Mouse (Mus musculus) hindbrain, embryonic 10.5 days (tissue): ENCODE data around the gene Oard1. TPM values are rescaled to one million over a fixed set of nuclear protein-coding genes. Genes with fewer than 3 reads are reported as not detected.

ENCODE experiments used
- DNase-seq: peaks from one replicate; pipeline ENCODE4 v3.0.0-alpha.2; 2017; ENCODE audit warnings: low spot score
- H3K27ac ChIP-seq: fragments of 300-500 bp; sonication (generic); 2 replicates; pipeline ENCODE4 v1.5.1; 2016; ENCODE audit warnings: mild to moderate bottlenecking, moderate library complexity
- H3K27me3 ChIP-seq: fragments of 300-500 bp; sonication (generic); 2 replicates; pipeline ENCODE4 v1.6.1; 2016; ENCODE audit warnings: mild to moderate bottlenecking; ENCODE audit not compliant: poor library complexity, insufficient read depth, severe bottlenecking
- H3K36me3 ChIP-seq: fragments of 300-500 bp; sonication (generic); 2 replicates; pipeline ENCODE4 v1.6.1; 2016; ENCODE audit warnings: mild to moderate bottlenecking, moderate library complexity
- H3K4me1 ChIP-seq: fragments of 300-500 bp; sonication (generic); replicated peaks from 2 replicates; pipeline ENCODE4 v1.6.1; 2016; ENCODE audit warnings: mild to moderate bottlenecking
- H3K4me3 ChIP-seq: fragments of 300-500 bp; sonication (generic); 2 replicates; pipeline ENCODE4 v1.5.1; 2016; ENCODE audit warnings: mild to moderate bottlenecking, moderate library complexity
- H3K9me3 ChIP-seq: fragments of 300-500 bp; sonication (generic); 2 replicates; pipeline ENCODE4 v1.6.1; 2016; ENCODE audit warnings: mild to moderate bottlenecking, moderate library complexity
- WGBS: fragments of 180-500 bp; shearing (Covaris S2); methylation state at CpG from one replicate; pipeline ENCODE4 v1.1.7; 2016; 5-methylcytosine and 5-hydroxymethylcytosine counted together
- polyA plus RNA-seq: library from polyadenylated mRNA; unstranded; fragments of >200 nt; fragmentation: Nextera tagmentation; extraction: Ambion mirVana; gene quantifications from 2 replicates; pipeline ENCODE4 v1.2.1, GENCODE M21; 2016

The Oard1 gene
- polyA plus RNA-seq, 1 experiment from 2014 or later: 81.8 TPM

DNA sequence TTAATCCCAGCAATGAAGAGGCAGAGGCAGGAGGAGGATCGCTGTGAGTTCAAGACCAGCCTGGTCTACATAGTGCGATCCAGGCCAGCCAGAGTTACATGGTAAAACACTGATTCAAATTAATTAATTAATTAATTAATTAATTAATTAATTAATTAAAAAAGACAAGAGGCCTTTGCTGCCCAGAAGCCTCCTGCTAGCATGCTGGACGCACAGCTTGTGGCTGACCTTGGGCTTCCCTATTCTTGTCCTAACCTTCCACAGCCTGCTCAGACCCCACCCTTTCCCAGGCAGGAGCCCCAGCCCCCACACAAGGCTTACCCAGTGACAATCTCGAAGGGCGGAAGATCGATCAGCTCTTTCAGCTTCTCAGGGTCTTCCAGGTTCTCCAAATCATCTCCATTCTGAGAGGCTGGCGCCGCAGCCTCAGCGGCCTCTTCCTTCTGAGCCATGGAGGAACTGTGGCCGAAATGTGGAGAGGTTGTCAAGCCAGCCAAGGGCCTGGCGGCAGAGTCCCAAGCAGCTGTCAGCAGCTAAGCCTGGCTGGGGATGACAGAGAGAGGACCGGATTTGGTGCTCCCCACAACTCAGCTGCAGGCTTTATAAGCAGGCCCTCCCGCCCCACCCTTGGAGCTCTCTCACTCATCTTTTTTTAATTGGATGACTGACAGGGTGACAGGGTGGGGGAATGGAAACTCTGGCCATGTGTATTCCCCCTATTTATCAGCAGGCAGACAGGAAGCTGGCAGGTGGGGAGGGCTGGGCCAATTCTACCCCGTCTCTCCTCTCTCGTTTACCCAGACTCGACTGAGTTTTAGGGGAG is 22.6 kb downstream of the Oard1 start, which contains the start of gene Apobec2:
Gene Apobec2 (minus strand): TSS at position 773 of the 823 bp plus-strand sequence.
- peak; percentile 25 for DNase-seq
- H3K4me1 ChIP-seq: peaks cover 54% of the 10 kb centered on the region
- no peak within 1 kb of the TSS for H3K4me3 ChIP-seq
- no peaks in the 10 kb centered on the region for H3K36me3 ChIP-seq
- WGBS: 72% methylated on average over 16 of the region's 16 CpGs
- H3K9me3 ChIP-seq: no peaks in the 10 kb centered on the region
- no peaks in the 10 kb centered on the region for H3K27me3 ChIP-seq
- H3K27ac ChIP-seq: peak within 1 kb of the TSS; percentile 73

GRCm38 (mm10) chr17:48433006-48433655 is 23.3 kb downstream of the Oard1 start:
- peaks cover 58% of the 10 kb centered on the region for H3K4me1 ChIP-seq
- no peaks in the 10 kb centered on the region for H3K36me3 ChIP-seq
- H3K27ac ChIP-seq: peak overlapping the region; percentile 73
- no peak overlapping the region for H3K4me3 ChIP-seq
- DNase-seq: no peak
- H3K27me3 ChIP-seq: no peaks in the 10 kb centered on the region
- WGBS: 83% methylated on average over 20 of the region's 20 CpGs
- H3K9me3 ChIP-seq: no peaks in the 10 kb centered on the region

- Histone ChIP-seq H3K9me3 (no peaks in the 10 kb centered on the region), H3K4me1 (peaks cover 52% of the 10 kb centered on the region), H3K27ac (no peak overlapping the region), H3K4me3 (no peak overlapping the region), H3K36me3 (no peaks in the 10 kb centered on the region), H3K27me3 (no peaks in the 10 kb centered on the region)
- 78% methylated on average over 6 of the region's 6 CpGs for WGBS
- no peak for DNase-seq
These were observed 24.0 kb downstream of the Oard1 start for GRCm38 (mm10) chr17:48433689-48434330.

- Histone ChIP-seq H3K4me3 (no peak overlapping the region), H3K4me1 (peaks cover 52% of the 10 kb centered on the region), H3K36me3 (no peaks in the 10 kb centered on the region), H3K9me3 (no peaks in the 10 kb centered on the region), H3K27me3 (no peaks in the 10 kb centered on the region), H3K27ac (no peak overlapping the region)
- 81% methylated on average over 5 of the region's 5 CpGs for WGBS
- DNase-seq: no peak
These were observed 24.7 kb downstream of the Oard1 start for GRCm38 (mm10) chr17:48434479-48434878.

DNA sequence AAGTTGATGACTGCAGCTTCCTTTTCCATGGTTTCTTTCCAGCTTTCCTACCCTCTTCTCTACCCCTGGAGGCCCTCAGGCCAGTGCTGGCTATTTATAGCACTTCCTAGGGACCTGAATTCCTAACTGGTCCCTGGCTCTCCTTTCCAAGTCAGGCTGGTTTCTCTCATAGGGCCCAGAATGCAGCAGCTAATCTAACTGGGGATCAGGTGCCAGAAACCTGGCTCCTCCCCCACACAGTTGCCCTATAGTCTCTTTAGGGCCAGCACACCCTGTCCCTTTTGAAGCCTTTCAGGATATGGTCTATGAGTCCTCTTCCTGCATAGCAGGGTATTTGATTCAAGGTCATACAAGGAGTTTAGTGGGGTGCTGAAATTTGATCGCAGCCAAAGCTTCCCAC is 26.7 kb downstream of the Oard1 start:
- H3K4me1 ChIP-seq: peaks cover 37% of the 10 kb centered on the region
- no peak overlapping the region for H3K4me3 ChIP-seq
- no peak for DNase-seq
- H3K27me3 ChIP-seq: no peaks in the 10 kb centered on the region
- peak overlapping the region; percentile 64 for H3K27ac ChIP-seq
- no peaks in the 10 kb centered on the region for H3K36me3 ChIP-seq
- no peaks in the 10 kb centered on the region for H3K9me3 ChIP-seq
- 87% methylated on average over 1 of the region's 1 CpGs for WGBS

DNA sequence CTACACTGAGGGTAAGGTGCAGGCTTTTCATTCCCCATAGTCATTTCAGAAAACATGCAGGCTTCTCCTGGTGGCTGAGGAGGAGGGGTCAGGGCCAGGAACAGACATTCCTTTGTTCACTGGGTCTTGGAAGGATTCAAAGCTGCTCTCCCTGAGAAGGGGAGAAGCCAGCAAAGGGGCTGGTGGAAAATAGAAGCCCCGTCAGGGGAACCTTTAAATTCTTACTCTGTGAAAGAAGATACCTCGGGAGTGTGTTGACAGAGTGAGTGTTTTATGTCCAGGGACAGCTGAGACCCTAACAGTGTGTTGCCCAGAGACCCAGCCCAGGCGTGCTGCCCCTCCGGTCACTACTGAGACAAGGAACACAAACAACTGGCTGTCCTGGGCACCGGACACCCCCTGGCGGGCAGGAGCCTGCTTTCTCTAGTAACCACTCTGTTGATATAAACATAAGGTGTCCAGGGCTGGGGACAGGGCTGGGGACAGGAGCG is 27.7 kb downstream of the Oard1 start:
- peaks cover 29% of the 10 kb centered on the region for H3K4me1 ChIP-seq
- H3K27ac ChIP-seq: peak overlapping the region; percentile 79
- H3K27me3 ChIP-seq: no peaks in the 10 kb centered on the region
- 34% methylated on average over 7 of the region's 7 CpGs for WGBS
- peak; percentile 65 for DNase-seq
- H3K9me3 ChIP-seq: no peaks in the 10 kb centered on the region
- H3K36me3 ChIP-seq: no peaks in the 10 kb centered on the region
- H3K4me3 ChIP-seq: no peak overlapping the region

DNA sequence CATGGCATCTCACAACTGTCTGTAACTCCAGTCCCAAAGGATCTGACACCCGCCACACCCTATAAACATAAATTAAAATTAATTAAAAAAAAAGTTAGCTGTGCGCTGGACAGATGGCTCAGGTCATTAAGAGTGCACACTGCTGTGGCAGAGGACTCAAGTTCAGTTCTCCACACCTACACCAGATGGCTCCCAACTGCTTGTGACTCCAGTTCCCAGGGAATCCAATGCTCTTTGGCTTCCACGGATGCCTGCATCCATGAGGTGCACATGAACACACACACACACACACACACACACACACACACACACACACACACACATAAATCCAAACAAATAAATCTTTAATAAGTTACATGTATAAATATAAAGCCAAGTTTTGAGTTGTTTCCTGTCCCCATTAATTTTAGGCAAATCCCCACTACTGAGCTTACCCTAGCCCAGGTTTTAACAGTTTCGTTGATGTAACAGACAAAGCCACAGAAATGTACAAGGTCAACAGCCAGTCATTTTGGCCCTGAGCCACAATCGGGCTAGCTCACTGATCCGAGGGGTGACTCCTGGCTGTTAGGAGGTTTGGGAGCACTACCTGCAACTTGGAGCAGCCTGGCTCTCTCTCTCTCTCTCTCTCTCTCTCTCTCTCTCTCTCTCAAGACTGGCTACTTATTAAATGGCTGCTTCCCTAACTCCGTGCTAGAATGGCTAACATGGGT is 33.1 kb downstream of the Oard1 start:
- Histone ChIP-seq H3K9me3 (no peaks in the 10 kb centered on the region), H3K27ac (no peak overlapping the region), H3K36me3 (no peaks in the 10 kb centered on the region), H3K27me3 (no peaks in the 10 kb centered on the region), H3K4me1 (peaks cover 9% of the 10 kb centered on the region), H3K4me3 (no peak overlapping the region)
- DNase-seq: no peak
- WGBS: 77% methylated on average over 7 of the region's 7 CpGs

- Histone ChIP-seq H3K27me3 (no peaks in the 10 kb centered on the region), H3K4me1 (peaks cover 6% of the 10 kb centered on the region; the same call in 1 of the 2 replicates), H3K9me3 (no peaks in the 10 kb centered on the region), H3K36me3 (no peaks in the 10 kb centered on the region), H3K4me3 (no peak overlapping the region), H3K27ac (no peak overlapping the region; the same call in 1 of the 2 replicates)
- no peak for DNase-seq
- 62% methylated on average over 16 of the region's 16 CpGs for WGBS
These were observed 33.8 kb downstream of the Oard1 start for GRCm38 (mm10) chr17:48443542-48444145.

DNA sequence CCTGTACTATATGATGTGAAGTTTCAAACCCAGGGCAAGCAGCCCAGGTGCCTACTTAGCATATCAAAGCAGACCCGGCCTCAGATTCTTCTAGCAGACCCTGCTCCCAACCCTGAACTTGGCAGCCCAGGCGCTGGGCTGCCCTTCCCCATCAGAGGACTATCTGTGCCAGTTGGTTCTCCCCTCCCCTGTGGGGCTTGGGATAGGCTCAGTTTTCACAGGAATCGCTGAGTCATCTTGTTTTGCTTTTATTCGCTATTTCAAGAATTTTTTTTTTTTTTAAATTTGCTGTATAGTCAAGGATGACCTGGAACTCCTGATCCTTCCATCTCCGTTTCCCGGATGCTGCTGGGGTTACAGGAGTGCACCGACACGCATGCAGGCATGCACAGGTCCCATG is 37.9 kb downstream of the Oard1 start:
- 85% methylated on average over 8 of the region's 8 CpGs for WGBS

GRCm38 (mm10) chr17:48450666-48451352 is 41.0 kb downstream of the Oard1 start:
- 86% methylated on average over 13 of the region's 13 CpGs for WGBS
- Histone ChIP-seq H3K27ac (0 out of 2 replicates have a peak overlapping the region, but pooled peaks have one; percentile 60), H3K4me1 (peaks cover 28% of the 10 kb centered on the region), H3K27me3 (no peaks in the 10 kb centered on the region), H3K36me3 (no peaks in the 10 kb centered on the region), H3K9me3 (no peaks in the 10 kb centered on the region), H3K4me3 (no peak overlapping the region)
- no peak for DNase-seq

More for the DNA sequence above, 37.9 kb downstream of the Oard1 start:
- H3K27me3 ChIP-seq: no peaks in the 10 kb centered on the region
- H3K4me3 ChIP-seq: no peak overlapping the region
- H3K36me3 ChIP-seq: no peaks in the 10 kb centered on the region
- H3K9me3 ChIP-seq: no peaks in the 10 kb centered on the region
- no peak overlapping the region for H3K27ac ChIP-seq
- no peak for DNase-seq
- peaks cover 26% of the 10 kb centered on the region for H3K4me1 ChIP-seq

DNA sequence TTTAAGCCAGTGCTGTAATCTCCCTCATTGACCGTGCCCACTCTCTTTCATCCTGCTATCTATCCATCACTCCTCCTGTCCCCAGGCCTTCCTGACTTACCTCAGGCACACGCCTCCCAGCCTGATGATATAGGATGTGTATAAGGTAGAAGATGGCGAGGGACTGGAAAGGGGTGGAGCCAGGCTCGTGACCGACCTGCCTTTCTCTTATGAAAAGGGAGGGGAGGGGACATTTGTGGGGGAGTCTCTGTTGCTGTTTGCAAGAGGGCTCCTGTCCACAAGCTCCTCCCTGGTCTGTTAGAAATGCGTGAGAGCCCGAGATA is 41.5 kb downstream of the Oard1 start, which contains the start of gene Tspo2:
Gene Tspo2 (minus strand): TSS at position 170 of the 323 bp plus-strand sequence.
- H3K36me3 ChIP-seq: no peaks in the 10 kb centered on the region
- WGBS: 79% methylated on average over 7 of the region's 7 CpGs
- no peak within 1 kb of the TSS for H3K4me3 ChIP-seq
- no peaks in the 10 kb centered on the region for H3K27me3 ChIP-seq
- no peaks in the 10 kb centered on the region for H3K9me3 ChIP-seq
- no peak for DNase-seq
- H3K4me1 ChIP-seq: peaks cover 32% of the 10 kb centered on the region
- peak within 1 kb of the TSS; percentile 60 for H3K27ac ChIP-seq
